Mouse (Mus musculus): Measurements from ENCODE around the gene Rras. TPM values are rescaled to one million over a fixed set of nuclear protein-coding genes. Genes with fewer than 3 reads are reported as not detected.
A peak's percentile ranks its signal among the peaks of the same experiment; 100 is the strongest.

Rras gene
- polyA plus RNA-seq, 1 experiment: 14.9 TPM

DNA sequence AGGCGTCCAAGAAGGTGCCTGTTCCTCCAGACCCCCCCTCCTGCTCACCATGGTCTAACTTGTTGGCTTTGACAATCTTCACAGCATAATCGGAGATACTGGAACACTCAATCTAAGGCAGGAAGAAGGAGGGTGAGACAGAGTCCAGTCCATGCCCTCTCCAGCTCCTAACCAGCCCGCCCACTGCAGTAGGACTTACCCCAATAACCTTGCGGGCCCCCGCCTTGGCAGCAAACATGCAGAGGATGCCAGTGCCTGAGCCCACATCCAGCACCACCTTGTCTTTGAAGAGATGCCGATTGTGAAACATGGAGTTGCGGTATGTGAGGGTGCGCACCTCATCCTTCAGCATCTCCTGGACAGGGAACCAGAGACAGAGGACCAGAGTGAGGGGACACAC, 36.2 kb upstream of the Rras start:
- Histone ChIP-seq H3K4me3 (replicated peaks; ENCODE audit: control insufficient read depth, low read depth, low read length) (no peak overlapping the region), H3K27ac (ENCODE audit: control insufficient read depth, insufficient read depth, low read depth, low read length, poor library complexity) (no peak overlapping the region), H3K4me1 (ENCODE audit: control insufficient read depth, insufficient read depth, low read length) (no peaks in the 10 kb centered on the region)
- 87% methylated on average over 8 of the region's 8 CpGs for WGBS
- no peak for TF ChIP-seq CTCF (IDR thresholded peaks at IDR 0.05; ENCODE audit: control insufficient read depth, insufficient read depth, low read length)
- no peak for TF ChIP-seq POLR2A (IDR thresholded peaks at IDR 0.05; ENCODE audit: borderline replicate concordance, control insufficient read depth, low read depth, low read length)

DNA sequence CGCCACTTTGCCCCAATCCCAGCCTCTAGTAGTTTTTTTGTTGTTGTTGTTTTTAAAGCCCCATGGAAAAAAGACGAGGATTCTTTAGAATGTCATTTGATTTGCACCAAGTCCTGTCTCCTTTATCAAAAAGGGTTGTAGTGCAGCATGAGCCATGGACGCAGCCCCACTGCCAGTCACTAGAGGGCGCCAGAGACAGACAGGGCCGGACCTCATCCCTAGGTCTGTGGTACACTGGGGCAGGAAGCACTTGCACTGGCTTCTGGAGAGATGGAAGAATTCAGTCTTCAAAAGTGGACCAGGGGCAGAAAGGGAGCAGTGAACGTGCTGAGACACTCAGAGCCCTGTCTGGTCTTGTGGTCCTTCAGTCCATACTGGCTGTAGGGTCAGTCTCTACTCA, 34.7 kb upstream of the Rras start:
- Histone ChIP-seq H3K4me3 (replicated peaks; ENCODE audit: control insufficient read depth, low read depth, low read length) (no peak overlapping the region), H3K27ac (ENCODE audit: control insufficient read depth, insufficient read depth, low read depth, low read length, poor library complexity) (no peak overlapping the region), H3K4me1 (ENCODE audit: control insufficient read depth, insufficient read depth, low read length) (peaks cover 1% of the 10 kb centered on the region; the same call in 1 of the 2 replicates)
- 21% methylated on average over 6 of the region's 6 CpGs for WGBS
- no peak for TF ChIP-seq POLR2A (IDR thresholded peaks at IDR 0.05; ENCODE audit: borderline replicate concordance, control insufficient read depth, low read depth, low read length)
- peak; percentile 99 for TF ChIP-seq CTCF (IDR thresholded peaks at IDR 0.05; ENCODE audit: control insufficient read depth, insufficient read depth, low read length)

DNA sequence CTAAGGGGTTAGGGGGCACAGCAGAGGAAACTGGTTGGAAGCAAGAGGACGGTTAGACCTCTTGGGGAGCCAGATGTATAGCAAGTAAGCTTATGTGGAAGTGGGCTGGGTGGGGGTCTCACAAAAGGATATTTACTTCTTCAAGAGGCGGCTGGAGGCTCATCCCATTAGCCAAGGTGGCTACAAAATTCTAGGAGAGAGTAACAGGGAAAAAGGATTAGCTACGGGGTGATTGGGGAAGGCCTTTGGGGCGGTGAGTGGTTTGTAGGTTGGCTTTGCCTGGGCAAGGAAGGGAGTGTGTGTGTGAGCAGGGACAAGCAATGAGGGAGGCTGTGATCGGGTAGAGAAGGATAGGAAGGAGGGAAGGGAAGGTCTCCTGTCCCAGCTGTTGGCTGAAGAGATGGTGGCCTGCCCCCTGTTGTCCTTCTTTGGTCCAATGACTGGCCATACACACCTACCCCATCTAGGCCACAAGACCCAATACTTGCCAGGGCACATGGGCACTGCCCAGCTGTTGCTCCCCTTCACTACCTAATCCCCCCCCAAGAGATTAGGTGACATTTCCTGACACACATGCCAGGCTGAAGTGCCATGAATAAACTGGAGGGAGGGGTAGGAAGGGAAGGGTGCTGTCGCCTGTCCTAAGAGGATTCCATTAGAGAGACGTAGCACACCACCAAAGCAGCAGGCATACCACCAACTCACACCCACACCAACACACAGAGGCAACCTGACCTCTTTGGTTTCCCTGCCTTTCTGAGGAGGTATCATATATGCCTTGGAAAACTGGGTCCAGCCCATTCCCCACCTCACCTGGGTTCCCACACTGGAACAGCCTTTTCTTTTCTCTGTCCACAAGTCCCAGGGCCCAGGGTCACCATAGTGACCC, 33.6 kb upstream of the Rras start:
- H3K4me1 ChIP-seq (ENCODE audit: control insufficient read depth, insufficient read depth, low read length): peaks cover 1% of the 10 kb centered on the region; the same call in 1 of the 2 replicates
- TF ChIP-seq CTCF (IDR thresholded peaks at IDR 0.05; ENCODE audit: control insufficient read depth, insufficient read depth, low read length) (no peak), POLR2A (IDR thresholded peaks at IDR 0.05; ENCODE audit: borderline replicate concordance, control insufficient read depth, low read depth, low read length) (no peak)
- H3K4me3 ChIP-seq (replicated peaks; ENCODE audit: control insufficient read depth, low read depth, low read length): no peak overlapping the region
- WGBS: 79% methylated on average over 7 of the region's 7 CpGs
- H3K27ac ChIP-seq (ENCODE audit: control insufficient read depth, insufficient read depth, low read depth, low read length, poor library complexity): no peak overlapping the region

DNA sequence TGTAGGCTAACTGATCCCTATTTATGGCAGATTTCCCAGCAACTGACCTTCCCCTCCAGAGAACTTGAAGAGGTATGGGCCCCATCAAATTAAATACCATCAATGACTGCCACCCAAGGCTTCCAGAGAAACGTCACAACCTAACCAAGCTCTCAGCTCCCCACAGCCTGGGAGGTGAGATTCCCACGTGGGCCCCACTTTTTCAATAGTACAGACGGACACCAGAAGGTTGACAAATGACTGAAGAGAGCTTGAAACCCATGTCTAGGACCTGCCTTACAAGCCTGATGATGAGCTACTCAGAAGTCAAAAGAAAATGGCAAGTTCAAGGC, 33.0 kb upstream of the Rras start:
- 60% methylated on average over 3 of the region's 3 CpGs for WGBS
- TF ChIP-seq POLR2A (IDR thresholded peaks at IDR 0.05; ENCODE audit: borderline replicate concordance, control insufficient read depth, low read depth, low read length): no peak
- TF ChIP-seq CTCF (IDR thresholded peaks at IDR 0.05; ENCODE audit: control insufficient read depth, insufficient read depth, low read length): no peak
- Histone ChIP-seq H3K4me1 (ENCODE audit: control insufficient read depth, insufficient read depth, low read length) (peaks cover 1% of the 10 kb centered on the region; the same call in 1 of the 2 replicates), H3K27ac (ENCODE audit: control insufficient read depth, insufficient read depth, low read depth, low read length, poor library complexity) (no peak overlapping the region), H3K4me3 (replicated peaks; ENCODE audit: control insufficient read depth, low read depth, low read length) (no peak overlapping the region)

DNA sequence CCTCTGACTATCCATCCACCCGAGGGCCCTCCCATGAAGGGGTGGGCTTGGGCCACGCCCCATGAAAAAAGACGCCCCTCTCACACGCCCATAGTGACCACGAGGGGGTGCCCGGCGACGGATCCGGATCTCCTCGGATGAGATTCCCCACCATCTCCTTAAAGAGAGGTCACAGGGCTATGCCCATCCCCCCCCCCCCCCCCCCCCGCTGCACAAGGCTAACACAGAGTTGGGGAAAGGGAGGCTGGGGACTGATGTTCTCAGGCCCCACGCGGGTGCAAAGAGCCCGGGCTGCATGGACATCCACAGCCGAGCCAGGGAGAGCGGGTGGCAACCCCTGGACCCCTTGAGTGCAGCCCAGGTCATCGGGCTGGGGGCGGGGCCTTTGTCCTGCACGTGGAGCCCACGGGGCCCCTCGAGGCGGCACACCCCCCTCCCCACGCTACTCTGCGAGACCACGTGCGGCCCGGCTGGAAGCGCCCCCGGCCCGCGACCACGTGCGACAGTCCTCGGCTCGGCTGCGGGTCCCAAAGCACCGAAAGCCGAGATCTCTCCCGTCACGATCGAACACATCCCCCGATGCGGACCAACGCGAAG, 32.1 kb upstream of the Rras start:
- H3K4me3 ChIP-seq (replicated peaks; ENCODE audit: control insufficient read depth, low read depth, low read length): peak overlapping the region; percentile 95
- H3K4me1 ChIP-seq (ENCODE audit: control insufficient read depth, insufficient read depth, low read length): peaks cover 1% of the 10 kb centered on the region; the same call in 1 of the 2 replicates
- WGBS: 1% methylated on average over 44 of the region's 45 CpGs
- TF ChIP-seq CTCF (IDR thresholded peaks at IDR 0.05; ENCODE audit: control insufficient read depth, insufficient read depth, low read length) (no peak; the same call in 1 of the 2 replicates), POLR2A (IDR thresholded peaks at IDR 0.05; ENCODE audit: borderline replicate concordance, control insufficient read depth, low read depth, low read length) (0 out of 2 replicates have a peak, but pooled peaks have one; percentile 46)
- H3K27ac ChIP-seq (ENCODE audit: control insufficient read depth, insufficient read depth, low read depth, low read length, poor library complexity): peak overlapping the region; percentile 82

- peak within 1 kb of the TSS; percentile 95 for H3K4me3 ChIP-seq (replicated peaks; ENCODE audit: control insufficient read depth, low read depth, low read length)
- TF ChIP-seq POLR2A (IDR thresholded peaks at IDR 0.05; ENCODE audit: borderline replicate concordance, control insufficient read depth, low read depth, low read length) (no peak; the same call in 1 of the 2 replicates), CTCF (IDR thresholded peaks at IDR 0.05; ENCODE audit: control insufficient read depth, insufficient read depth, low read length) (no peak)
- WGBS: under 1% methylated on average over 42 of the region's 42 CpGs
- peak within 1 kb of the TSS; percentile 82 for H3K27ac ChIP-seq (ENCODE audit: control insufficient read depth, insufficient read depth, low read depth, low read length, poor library complexity)
- H3K4me1 ChIP-seq (ENCODE audit: control insufficient read depth, insufficient read depth, low read length): peaks cover 1% of the 10 kb centered on the region; the same call in 1 of the 2 replicates
These were observed 31.4 kb upstream of the Rras start, which contains the start of gene Prmt1 for GRCm38 (mm10) chr7:44986192-44986878. Gene Prmt1, minus strand, starts transcription at chr7:44986568.

DNA sequence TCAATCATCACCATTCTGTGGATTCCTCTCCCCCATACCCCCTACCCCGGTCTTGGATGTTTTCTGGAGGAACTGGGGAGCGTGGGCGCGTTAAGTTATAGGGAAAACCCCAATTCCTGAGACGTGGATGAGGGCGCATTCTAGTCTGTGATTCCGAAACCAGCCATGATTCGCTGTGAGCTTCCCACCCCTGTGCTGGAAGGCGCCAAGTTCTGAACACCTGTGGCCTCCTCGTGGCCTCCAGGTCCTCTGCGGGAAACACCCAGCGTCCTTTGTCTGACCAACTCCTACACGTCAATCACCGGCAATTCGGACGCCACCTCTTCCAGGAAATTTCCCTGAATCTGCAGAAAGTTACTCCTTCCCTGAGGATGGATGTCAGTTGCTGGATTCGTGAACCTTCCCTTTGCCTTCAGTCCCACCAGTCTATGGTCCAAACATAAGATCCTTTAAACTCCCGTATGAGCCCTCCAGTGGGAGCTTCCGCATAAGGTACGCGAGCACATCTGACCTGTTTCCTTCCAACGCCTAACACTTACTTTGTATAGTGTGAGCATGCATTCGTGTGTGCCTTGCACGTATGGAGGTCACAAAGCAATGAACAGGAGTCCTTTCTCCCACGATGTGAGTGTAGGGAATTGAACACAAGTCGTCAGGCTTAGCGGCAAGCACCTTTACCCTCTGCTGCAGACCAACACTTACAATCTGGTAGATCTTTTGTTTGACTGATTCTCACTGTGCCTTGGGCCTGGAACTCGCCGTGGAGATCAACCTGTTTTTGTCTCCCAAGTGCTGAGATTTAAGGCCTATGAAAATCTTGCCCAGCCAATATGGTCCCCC, 30.7 kb upstream of the Rras start:
- WGBS: under 1% methylated on average over 29 of the region's 29 CpGs
- H3K4me1 ChIP-seq (ENCODE audit: control insufficient read depth, insufficient read depth, low read length): peaks cover 1% of the 10 kb centered on the region; the same call in 1 of the 2 replicates
- TF ChIP-seq POLR2A (IDR thresholded peaks at IDR 0.05; ENCODE audit: borderline replicate concordance, control insufficient read depth, low read depth, low read length) (peak; percentile 46; the same call in 1 of the 2 replicates), CTCF (IDR thresholded peaks at IDR 0.05; ENCODE audit: control insufficient read depth, insufficient read depth, low read length) (no peak)
- H3K27ac ChIP-seq (ENCODE audit: control insufficient read depth, insufficient read depth, low read depth, low read length, poor library complexity): peak overlapping the region; percentile 49
- peak overlapping the region; percentile 84 for H3K4me3 ChIP-seq (replicated peaks; ENCODE audit: control insufficient read depth, low read depth, low read length)
